Mouse (Mus musculus): ENCODE measurements around the gene Cdk5rap2.

DNA sequence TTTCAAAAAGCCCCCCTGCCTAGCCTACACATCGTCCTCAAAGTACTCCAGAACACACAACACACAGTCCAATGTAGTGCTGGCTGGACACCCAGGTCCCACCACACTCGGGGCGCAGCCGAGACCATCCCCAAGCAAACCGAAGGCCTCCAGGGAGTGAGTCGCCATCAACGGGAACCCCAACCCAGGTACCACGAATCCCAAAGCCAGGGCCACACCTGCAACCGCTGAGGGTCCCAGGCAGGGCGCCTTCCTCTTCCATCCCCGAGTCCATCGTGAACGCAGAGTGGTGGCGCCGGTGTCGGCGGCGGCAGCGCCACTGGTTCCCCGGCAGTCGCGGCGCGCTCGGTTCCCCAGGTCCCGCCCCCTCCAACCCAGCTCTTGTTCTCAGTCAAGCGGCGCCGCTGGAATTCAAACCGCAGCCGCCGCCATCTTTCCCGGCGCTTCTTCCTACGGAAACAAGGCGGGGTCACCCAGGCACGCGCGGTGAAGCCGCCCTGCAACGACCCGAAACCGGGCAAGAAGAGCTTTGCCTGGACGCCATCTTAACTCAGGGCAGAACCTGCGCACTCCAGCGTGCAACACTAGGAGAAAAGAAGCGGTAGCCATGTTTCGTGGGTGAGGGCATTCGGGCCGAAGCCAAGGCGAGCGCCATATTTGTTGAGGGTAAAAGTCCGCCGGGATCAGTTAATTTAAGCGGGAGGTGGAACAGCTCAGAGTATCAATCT lies at the start of gene Cdk5rap2:
- TF ChIP-seq POLR2A (IDR thresholded peaks at IDR 0.05; ENCODE audit: borderline replicate concordance, low read depth, low read length) (no peak), CTCF (IDR thresholded peaks at IDR 0.05; ENCODE audit: low read depth, low read length) (no peak)
